ENCODE assay signal across 23 mouse cellular contexts in the genomic region with DNA sequence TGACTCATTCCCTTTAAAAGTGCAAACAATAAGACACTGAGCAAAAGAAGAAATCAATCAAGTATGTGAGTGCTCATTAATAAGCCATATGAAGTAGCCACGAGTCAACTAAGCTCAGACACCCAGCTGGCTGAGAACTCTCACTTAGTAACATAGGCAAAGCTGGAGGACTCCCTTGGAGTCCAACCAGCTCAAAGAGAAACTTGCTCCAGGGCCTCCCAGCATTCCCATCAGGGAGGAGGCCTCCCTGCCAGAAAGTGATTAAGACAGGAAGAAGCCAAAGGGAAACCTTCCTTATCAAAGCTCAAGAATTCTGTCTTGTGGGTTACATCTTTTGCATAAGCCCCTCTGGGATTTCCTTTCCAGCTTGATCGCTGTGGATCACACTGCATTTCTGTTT.
DNase-seq lines count a peak whose midpoint lies in the region; ATAC-seq and TF ChIP-seq lines count a peak whose summit lies in the region.
"Had no signal": no experiment of that assay in that cellular context is flagged by ENCODE, and none has a peak within 500 bp of the region (broad histone marks: within the 10 kb centered on the region; RNA-seq: fewer than 3 reads in every experiment).

No protein-coding gene starts in this region.

- TF ChIP-seq POLR2A in lung, adult 2 months (IDR thresholded peaks at IDR 0.05; ENCODE audit: borderline replicate concordance, extremely low read depth, low read depth, low read length), result no peak
- no peak for TF ChIP-seq POLR2A in brain, embryonic 14.5 days (IDR thresholded peaks at IDR 0.05; ENCODE audit: borderline replicate concordance, extremely low read depth, insufficient read depth, insufficient read length, poor library complexity, severe bottlenecking)

- no peak overlapping the region for H3K4me3 ChIP-seq in embryonic facial prominence, embryonic 14.5 days (ENCODE audit: low read depth, low read length)
- no peak overlapping the region for H3K4me3 ChIP-seq in embryonic facial prominence, embryonic 10.5 days
- H3K4me3 ChIP-seq in heart, embryonic 10.5 days, result no peak overlapping the region
- no peak overlapping the region for H3K4me3 ChIP-seq in lung, embryonic 14.5 days (ENCODE audit: low read depth, low read length)
- H3K4me3 ChIP-seq in lung, adult 2 months (replicated peaks; ENCODE audit: extremely low read depth, low read depth, low read length), result no peak overlapping the region
- no peak overlapping the region for H3K4me3 ChIP-seq in limb, embryonic 10.5 days
- H3K4me3 ChIP-seq: heart, embryonic 13.5 days; hindbrain, embryonic 10.5 days; layer of hippocampus, adult 2 months; liver, embryonic 13.5 days; midbrain, embryonic 12.5 days; neural tube, embryonic 12.5 days had no signal

- H3K9me3 ChIP-seq in embryonic facial prominence, embryonic 14.5 days (ENCODE audit: control insufficient read depth, low read length), result no peaks in the 10 kb centered on the region
- H3K9me3 ChIP-seq in embryonic facial prominence, embryonic 10.5 days, result no peaks in the 10 kb centered on the region
- no peaks in the 10 kb centered on the region for H3K9me3 ChIP-seq in heart, embryonic 10.5 days
- H3K9me3 ChIP-seq in lung, embryonic 14.5 days (ENCODE audit: low read depth, low read length), result no peaks in the 10 kb centered on the region
- no peaks in the 10 kb centered on the region for H3K9me3 ChIP-seq in limb, embryonic 10.5 days (replicated peaks)
- H3K9me3 ChIP-seq: heart, embryonic 13.5 days; hindbrain, embryonic 10.5 days; liver, embryonic 13.5 days; midbrain, embryonic 12.5 days; neural tube, embryonic 12.5 days had no signal

- ATAC-seq in embryonic facial prominence, embryonic 14.5 days (ENCODE audit: low read depth), result no peak
- peak; percentile 51; the same call in 1 of the 2 replicates for ATAC-seq in lung, embryonic 14.5 days (ENCODE audit: insufficient read depth)
- ATAC-seq: forebrain, embryonic 16.5 days; hindbrain, postnatal 0 days; intestine, embryonic 16.5 days had no signal

- H3K4me1 ChIP-seq in embryonic facial prominence, embryonic 14.5 days (ENCODE audit: control insufficient read depth, insufficient read depth, low read length), result no peaks in the 10 kb centered on the region
- peaks cover 5% of the 10 kb centered on the region for H3K4me1 ChIP-seq in embryonic facial prominence, embryonic 10.5 days
- H3K4me1 ChIP-seq in heart, embryonic 10.5 days, result peaks cover 4% of the 10 kb centered on the region; the same call in 1 of the 2 replicates
- H3K4me1 ChIP-seq in lung, embryonic 14.5 days (ENCODE audit: insufficient read depth), result no peaks in the 10 kb centered on the region; the same call in 1 of the 2 replicates
- no peaks in the 10 kb centered on the region for H3K4me1 ChIP-seq in lung, adult 2 months (ENCODE audit: control insufficient read depth, insufficient read depth, low read length)
- H3K4me1 ChIP-seq in limb, embryonic 10.5 days, result peaks cover 7% of the 10 kb centered on the region; the same call in 1 of the 2 replicates
- H3K4me1 ChIP-seq: liver, embryonic 13.5 days; midbrain, embryonic 12.5 days; neural tube, embryonic 12.5 days had no signal

- H3K27me3 ChIP-seq in embryonic facial prominence, embryonic 14.5 days (replicated peaks; ENCODE audit: control insufficient read depth, insufficient read depth, low read length), result no peaks in the 10 kb centered on the region
- no peaks in the 10 kb centered on the region for H3K27me3 ChIP-seq in embryonic facial prominence, embryonic 10.5 days (replicated peaks; ENCODE audit: low read depth, poor library complexity, severe bottlenecking)
- no peaks in the 10 kb centered on the region for H3K27me3 ChIP-seq in heart, embryonic 10.5 days (ENCODE audit: insufficient read depth, poor library complexity, severe bottlenecking)
- H3K27me3 ChIP-seq in lung, embryonic 14.5 days (ENCODE audit: insufficient read depth, low read length), result no peaks in the 10 kb centered on the region
- H3K27me3 ChIP-seq in limb, embryonic 10.5 days (ENCODE audit: low read depth, poor library complexity, severe bottlenecking), result no peaks in the 10 kb centered on the region
- H3K27me3 ChIP-seq: heart, embryonic 13.5 days; liver, embryonic 13.5 days; midbrain, embryonic 12.5 days; neural tube, embryonic 12.5 days had no signal

- TF ChIP-seq CTCF in lung, embryonic 14.5 days (IDR thresholded peaks at IDR 0.05; ENCODE audit: low read depth), result no peak
- TF ChIP-seq CTCF in lung, adult 2 months (IDR thresholded peaks at IDR 0.05; ENCODE audit: insufficient read depth, low read length), result no peak
- TF ChIP-seq CTCF in brain, embryonic 14.5 days (IDR thresholded peaks at IDR 0.05; ENCODE audit: borderline replicate concordance, extremely low read depth, insufficient read depth, insufficient read length), result no peak

- no peak overlapping the region for H3K27ac ChIP-seq in embryonic facial prominence, embryonic 14.5 days (replicated peaks; ENCODE audit: low read depth, low read length)
- no peak overlapping the region for H3K27ac ChIP-seq in embryonic facial prominence, embryonic 10.5 days (replicated peaks)
- H3K27ac ChIP-seq in heart, embryonic 10.5 days, result no peak overlapping the region
- no peak overlapping the region for H3K27ac ChIP-seq in lung, embryonic 14.5 days (ENCODE audit: low read depth)
- H3K27ac ChIP-seq in limb, embryonic 10.5 days, result no peak overlapping the region
- H3K27ac ChIP-seq: heart, embryonic 13.5 days; hindbrain, embryonic 10.5 days; hindbrain, postnatal 0 days; layer of hippocampus, adult 2 months; liver, embryonic 13.5 days; midbrain, embryonic 12.5 days; neural tube, embryonic 12.5 days had no signal

- no peak overlapping the region for H3K9ac ChIP-seq in embryonic facial prominence, embryonic 14.5 days (ENCODE audit: low read depth, low read length)
- H3K9ac ChIP-seq in lung, embryonic 14.5 days, result no peak overlapping the region
- H3K9ac ChIP-seq: heart, embryonic 13.5 days; liver, embryonic 13.5 days; midbrain, embryonic 12.5 days; neural tube, embryonic 12.5 days had no signal

- H3K36me3 ChIP-seq in embryonic facial prominence, embryonic 14.5 days (ENCODE audit: control insufficient read depth, insufficient read depth, low read length), result no peaks in the 10 kb centered on the region
- H3K36me3 ChIP-seq in embryonic facial prominence, embryonic 10.5 days (replicated peaks), result no peaks in the 10 kb centered on the region
- H3K36me3 ChIP-seq in heart, embryonic 10.5 days, result no peaks in the 10 kb centered on the region
- no peaks in the 10 kb centered on the region for H3K36me3 ChIP-seq in lung, embryonic 14.5 days (ENCODE audit: insufficient read depth)
- no peaks in the 10 kb centered on the region for H3K36me3 ChIP-seq in limb, embryonic 10.5 days
- H3K36me3 ChIP-seq: heart, embryonic 13.5 days; hindbrain, embryonic 10.5 days; liver, embryonic 13.5 days; midbrain, embryonic 12.5 days; neural tube, embryonic 12.5 days had no signal

- 20% methylated on average over 2 of the region's 2 CpGs for WGBS in embryonic facial prominence, embryonic 14.5 days
- WGBS in embryonic facial prominence, embryonic 10.5 days, result 42% methylated on average over 2 of the region's 2 CpGs
- 32% methylated on average over 2 of the region's 2 CpGs for WGBS in heart, embryonic 10.5 days
- WGBS in lung, embryonic 14.5 days, result 14% methylated on average over 2 of the region's 2 CpGs
- 23% methylated on average over 2 of the region's 2 CpGs for WGBS in lung, adult 2 months
- WGBS in limb, embryonic 10.5 days, result 52% methylated on average over 2 of the region's 2 CpGs

- H3K4me2 ChIP-seq in embryonic facial prominence, embryonic 14.5 days (ENCODE audit: low read depth, low read length), result no peak overlapping the region
- H3K4me2 ChIP-seq in lung, embryonic 14.5 days, result no peak overlapping the region
- H3K4me2 ChIP-seq: heart, embryonic 13.5 days; liver, embryonic 13.5 days; midbrain, embryonic 12.5 days; neural tube, embryonic 12.5 days had no signal

- DNase-seq in embryonic facial prominence, embryonic 14.5 days (ENCODE audit: low spot score), result peak; percentile 27
- no peak for DNase-seq in embryonic facial prominence, embryonic 10.5 days (ENCODE audit: low spot score)
- DNase-seq in heart, adult 18-20 months, result peak; percentile 22 to 29
- DNase-seq in heart, embryonic 10.5 days (ENCODE audit: low spot score), result no peak
- peak; percentile 56 for DNase-seq in lung, embryonic 14.5 days
- DNase-seq in lung, adult 2 months, result no peak
- DNase-seq in brain, embryonic 14.5 days (ENCODE audit: low read depth), result peak; percentile 34
- no peak for DNase-seq in limb, embryonic 10.5 days (ENCODE audit: low spot score)
- DNase-seq: adrenal gland, postnatal 25 days; cerebellum, adult 9-10 months; kidney, adult 9 months; kidney, postnatal 25 days; liver, embryonic 13.5 days; lung, postnatal 14 days; thymus, postnatal 36 days had no signal

Comparison
In these comparisons a context has a peak if more than half of its experiments do, and no peak if none do; other contexts are left out.
1. DNase-seq: peak in embryonic facial prominence, embryonic 14.5 days (single experiment), heart, adult 18-20 months (2 of 2), lung, embryonic 14.5 days (single experiment) and brain, embryonic 14.5 days (single experiment); none in embryonic facial prominence, embryonic 10.5 days (single experiment), heart, embryonic 10.5 days (single experiment), lung, adult 2 months (single experiment) and limb, embryonic 10.5 days (single experiment).